Mouse (Mus musculus) limb, embryonic 15.5 days (tissue): ENCODE measurements around the gene Havcr2. TPM values are rescaled to one million over a fixed set of nuclear protein-coding genes. Genes with fewer than 3 reads are reported as not detected.
"Not testable (repeated sequence)": the region's sequence is repeated elsewhere in the genome, so short reads cannot be mapped to it uniquely, and the experiment has no call there.

Source experiments
- ATAC-seq: fragments of 200-750 bp; cut with Nextera tagmentation; 2 replicates; pipeline ENCODE4 v1.8.0; 2017; ENCODE audit warnings: low read depth, moderate TSS enrichment; ENCODE audit not compliant: insufficient number of reproducible peaks, low FRiP score, low TSS enrichment
- H3K27ac ChIP-seq: fragments of 300-500 bp; sonication (generic); 2 replicates; pipeline ENCODE4 v1.5.1; 2015; ENCODE audit warnings: moderate library complexity, mild to moderate bottlenecking, inconsistent platforms
- H3K27me3 ChIP-seq: fragments of 300-500 bp; sonication (generic); 2 replicates; pipeline ENCODE4 v1.6.1; 2015; ENCODE audit warnings: inconsistent platforms
- H3K36me3 ChIP-seq: fragments of 300-500 bp; sonication (generic); 2 replicates; pipeline ENCODE4 v1.6.1; 2015; ENCODE audit warnings: inconsistent platforms
- H3K4me1 ChIP-seq: fragments of 300-500 bp; sonication (generic); 2 replicates; pipeline ENCODE4 v1.6.1; 2015; ENCODE audit warnings: inconsistent platforms
- H3K4me2 ChIP-seq: fragments of 300-500 bp; sonication (generic); 2 replicates; pipeline ENCODE4 v1.6.1; 2015; ENCODE audit warnings: mild to moderate bottlenecking, inconsistent platforms
- H3K4me3 ChIP-seq: fragments of 300-500 bp; sonication (generic); 2 replicates; pipeline ENCODE4 v1.5.1; 2015; ENCODE audit warnings: mild to moderate bottlenecking, inconsistent platforms
- H3K9ac ChIP-seq: fragments of 300-500 bp; sonication (generic); 2 replicates; pipeline ENCODE4 v1.6.1; 2015; ENCODE audit warnings: inconsistent platforms
- H3K9me3 ChIP-seq: fragments of 300-500 bp; sonication (generic); 2 replicates; pipeline ENCODE4 v1.6.1; 2016; ENCODE audit warnings: inconsistent platforms
- WGBS: fragments of 180-500 bp; shearing (Covaris S2); methylation state at CpG from one replicate; pipeline ENCODE4 v1.1.7; 2015; 5-methylcytosine and 5-hydroxymethylcytosine counted together
- polyA plus RNA-seq: library from polyadenylated mRNA; unstranded; fragments of >200 nt; fragmentation: Nextera tagmentation; extraction: Ambion mirVana; gene quantifications from 2 replicates; pipeline ENCODE4 v1.2.1, GENCODE M21; 2015

The Havcr2 gene
- 0.12 and 0.14 TPM in 2 replicates for polyA plus RNA-seq

DNA sequence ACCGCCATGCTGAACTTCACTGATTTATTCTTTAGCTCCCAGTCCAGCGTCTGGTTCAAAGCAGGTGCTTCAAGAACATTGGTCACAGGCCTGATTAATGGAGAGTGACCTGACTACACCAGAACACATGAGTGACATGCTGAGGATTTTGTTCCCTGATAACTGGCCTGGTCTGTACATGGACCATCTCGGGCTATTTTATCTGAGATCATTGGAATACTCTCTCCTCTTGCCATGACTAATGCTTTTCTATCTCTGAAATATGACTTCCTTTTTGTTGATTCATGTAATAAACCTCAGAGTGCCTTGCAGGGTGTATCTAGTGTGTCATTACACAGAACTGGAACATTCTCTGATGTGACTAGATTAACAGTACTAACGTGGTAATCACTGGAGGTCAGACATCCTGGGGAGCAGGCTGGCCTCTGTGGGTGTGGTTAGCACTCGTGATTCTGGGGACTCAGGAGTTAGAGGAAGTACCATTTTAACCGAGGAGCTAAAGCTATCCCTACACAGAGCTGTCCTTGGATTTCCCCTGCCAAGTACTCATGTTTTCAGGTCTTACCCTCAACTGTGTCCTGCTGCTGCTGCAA lies at the start of gene Havcr2:
Gene Havcr2, plus strand, starts transcription at position 483 of the 593 bp plus-strand sequence.
- Histone ChIP-seq H3K27ac (no peak within 1 kb of the TSS), H3K4me3 (no peak within 1 kb of the TSS), H3K9ac (no peak within 1 kb of the TSS), H3K27me3 (no peaks in the 10 kb centered on the region), H3K9me3 (no peaks in the 10 kb centered on the region), H3K4me2 (no peak within 1 kb of the TSS), H3K36me3 (no peaks in the 10 kb centered on the region), H3K4me1 (no peaks in the 10 kb centered on the region)
- ATAC-seq = no peak
- 67% methylated on average over 6 of the region's 6 CpGs for WGBS

DNA sequence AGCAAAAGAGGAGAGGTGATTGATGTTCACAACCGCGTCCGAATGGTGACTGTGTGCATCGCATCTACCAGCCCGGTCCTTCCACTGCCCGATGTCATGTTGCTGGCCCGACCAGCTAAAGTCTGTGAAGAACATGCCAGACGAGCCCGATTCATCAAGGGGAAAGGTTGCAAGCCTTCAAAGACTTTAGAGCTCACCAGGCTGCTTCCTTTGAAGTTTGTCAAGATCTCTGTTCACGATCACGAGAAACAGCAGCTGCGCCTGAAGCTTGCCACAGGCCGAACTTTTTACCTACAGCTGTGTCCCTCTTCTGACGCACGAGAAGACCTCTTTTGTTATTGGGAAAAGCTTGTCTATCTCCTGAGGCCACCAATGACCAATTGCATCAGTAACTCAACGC lies 49.7 kb upstream of the Havcr2 start:
- no peak overlapping the region for H3K9ac ChIP-seq
- H3K27ac ChIP-seq = no peak overlapping the region
- no peak for ATAC-seq
- H3K9me3 ChIP-seq = no peaks in the 10 kb centered on the region
- H3K36me3 ChIP-seq = no peaks in the 10 kb centered on the region
- no peak overlapping the region for H3K4me3 ChIP-seq
- WGBS = 68% methylated on average over 16 of the region's 16 CpGs
- H3K27me3 ChIP-seq = no peaks in the 10 kb centered on the region
- H3K4me1 ChIP-seq = no peaks in the 10 kb centered on the region
- no peak overlapping the region for H3K4me2 ChIP-seq

DNA sequence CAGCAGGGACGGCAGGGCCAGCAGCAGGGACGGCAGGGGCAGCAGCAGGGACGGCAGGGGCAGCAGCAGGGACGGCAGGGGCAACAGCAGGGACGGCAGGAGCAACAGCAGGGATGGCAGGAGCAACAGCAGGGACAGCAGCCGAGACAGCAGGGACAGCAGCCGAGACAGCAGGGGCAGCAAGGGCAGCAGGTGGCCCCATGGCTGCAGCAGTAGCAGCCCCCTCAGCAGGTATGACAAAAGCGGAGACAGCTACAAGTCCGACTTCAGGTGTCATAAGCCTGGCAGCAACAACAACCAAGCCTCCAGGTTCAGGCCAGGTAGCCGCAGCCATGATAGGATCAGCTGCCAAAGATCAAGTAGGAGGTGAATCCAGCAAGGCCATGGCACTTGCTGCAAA lies 48.0 kb upstream of the Havcr2 start:
- Histone ChIP-seq H3K27me3 (no peaks in the 10 kb centered on the region), H3K9me3 (no peaks in the 10 kb centered on the region), H3K4me2 (no peak overlapping the region), H3K27ac (no peak overlapping the region), H3K4me3 (no peak overlapping the region), H3K9ac (no peak overlapping the region), H3K4me1 (no peaks in the 10 kb centered on the region), H3K36me3 (no peaks in the 10 kb centered on the region)
- WGBS = 46% methylated on average over 10 of the region's 10 CpGs
- ATAC-seq = no peak

DNA sequence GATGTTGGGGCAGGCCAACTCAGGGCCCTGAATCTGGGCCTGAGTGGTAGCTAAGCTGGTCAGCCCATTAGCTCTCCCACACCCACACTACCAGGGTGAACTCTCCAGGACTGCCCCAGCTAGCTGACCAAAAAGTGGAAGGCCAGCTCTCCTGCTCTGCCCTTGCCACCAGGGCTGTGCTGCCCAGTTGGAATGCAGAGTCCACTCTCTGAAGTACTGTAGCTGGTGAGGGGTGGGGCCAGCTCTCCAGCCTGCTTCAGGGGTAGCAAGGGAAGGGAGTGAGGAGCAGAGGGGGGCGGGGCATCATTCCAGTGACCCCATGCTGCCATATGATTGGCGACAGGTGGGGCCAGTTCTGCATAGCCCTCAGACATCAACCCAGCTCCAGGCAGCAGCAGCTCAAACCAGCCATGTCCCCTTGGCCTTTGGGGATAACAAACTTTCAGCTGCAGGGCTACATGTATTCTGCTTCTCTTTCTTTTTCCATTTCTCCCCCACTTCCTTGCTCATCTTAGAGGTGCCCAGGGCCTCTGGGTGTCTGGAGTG lies 44.6 kb upstream of the Havcr2 start:
- H3K27ac ChIP-seq = no peak overlapping the region
- H3K36me3 ChIP-seq = no peaks in the 10 kb centered on the region
- H3K9me3 ChIP-seq = no peaks in the 10 kb centered on the region
- H3K27me3 ChIP-seq = no peaks in the 10 kb centered on the region
- H3K4me2 ChIP-seq = no peak overlapping the region
- WGBS = 52% methylated on average over 2 of the region's 2 CpGs
- H3K4me1 ChIP-seq = no peaks in the 10 kb centered on the region
- no peak for ATAC-seq
- H3K4me3 ChIP-seq = no peak overlapping the region
- H3K9ac ChIP-seq = no peak overlapping the region

DNA sequence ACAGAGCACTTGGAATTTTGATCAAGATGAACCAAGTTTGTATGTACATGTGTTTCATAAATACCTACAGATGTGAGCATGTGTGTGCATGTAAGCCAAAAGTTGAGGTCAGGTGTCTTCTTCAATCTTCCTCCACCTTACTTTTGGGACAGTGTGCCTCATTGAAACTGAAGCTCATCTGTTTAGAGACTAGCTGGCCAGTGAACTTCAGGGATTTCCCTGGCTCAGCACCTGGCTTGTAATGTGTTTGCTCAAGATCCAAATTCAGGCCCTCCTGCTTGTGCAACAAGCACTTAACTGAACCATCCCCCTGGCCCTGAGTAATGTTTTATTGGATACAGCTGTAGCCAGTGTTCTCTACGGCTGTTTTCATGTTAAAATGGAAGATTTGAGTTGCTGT lies 36.3 kb upstream of the Havcr2 start:
- Histone ChIP-seq H3K4me2 (no peak overlapping the region), H3K4me1 (no peaks in the 10 kb centered on the region), H3K9me3 (no peaks in the 10 kb centered on the region), H3K9ac (no peak overlapping the region), H3K27ac (0 out of 2 replicates have a peak overlapping the region, but pooled peaks have one; percentile 8), H3K36me3 (no peaks in the 10 kb centered on the region), H3K4me3 (no peak overlapping the region), H3K27me3 (no peaks in the 10 kb centered on the region)
- ATAC-seq = no peak
- WGBS = 23% methylated on average over 1 of the region's 1 CpGs

DNA sequence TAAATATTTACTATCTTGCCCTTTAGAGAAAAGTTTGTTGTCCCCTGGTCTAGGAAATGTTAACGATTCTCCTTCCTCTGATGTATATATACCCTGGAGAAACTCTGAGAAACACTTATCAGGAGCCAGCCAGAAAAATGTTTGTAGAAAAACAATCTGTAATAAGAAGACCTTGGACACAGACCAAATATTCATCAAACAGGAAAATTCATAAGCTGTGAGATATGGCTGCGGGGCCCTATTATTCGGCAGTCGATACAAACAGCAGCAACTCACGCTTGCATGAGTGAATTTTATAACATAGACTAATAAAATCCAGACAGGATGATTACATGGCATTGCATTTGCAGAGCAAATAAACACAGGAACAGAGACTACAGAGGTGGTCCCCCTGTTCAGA lies 35.9 kb upstream of the Havcr2 start:
- H3K4me2 ChIP-seq = no peak overlapping the region
- no peak overlapping the region for H3K4me3 ChIP-seq
- no peaks in the 10 kb centered on the region for H3K9me3 ChIP-seq
- ATAC-seq = no peak
- no peak overlapping the region for H3K9ac ChIP-seq
- H3K27ac ChIP-seq = 0 out of 2 replicates have a peak overlapping the region, but pooled peaks have one; percentile 8
- H3K36me3 ChIP-seq = no peaks in the 10 kb centered on the region
- 29% methylated on average over 5 of the region's 5 CpGs for WGBS
- H3K4me1 ChIP-seq = no peaks in the 10 kb centered on the region
- no peaks in the 10 kb centered on the region for H3K27me3 ChIP-seq

DNA sequence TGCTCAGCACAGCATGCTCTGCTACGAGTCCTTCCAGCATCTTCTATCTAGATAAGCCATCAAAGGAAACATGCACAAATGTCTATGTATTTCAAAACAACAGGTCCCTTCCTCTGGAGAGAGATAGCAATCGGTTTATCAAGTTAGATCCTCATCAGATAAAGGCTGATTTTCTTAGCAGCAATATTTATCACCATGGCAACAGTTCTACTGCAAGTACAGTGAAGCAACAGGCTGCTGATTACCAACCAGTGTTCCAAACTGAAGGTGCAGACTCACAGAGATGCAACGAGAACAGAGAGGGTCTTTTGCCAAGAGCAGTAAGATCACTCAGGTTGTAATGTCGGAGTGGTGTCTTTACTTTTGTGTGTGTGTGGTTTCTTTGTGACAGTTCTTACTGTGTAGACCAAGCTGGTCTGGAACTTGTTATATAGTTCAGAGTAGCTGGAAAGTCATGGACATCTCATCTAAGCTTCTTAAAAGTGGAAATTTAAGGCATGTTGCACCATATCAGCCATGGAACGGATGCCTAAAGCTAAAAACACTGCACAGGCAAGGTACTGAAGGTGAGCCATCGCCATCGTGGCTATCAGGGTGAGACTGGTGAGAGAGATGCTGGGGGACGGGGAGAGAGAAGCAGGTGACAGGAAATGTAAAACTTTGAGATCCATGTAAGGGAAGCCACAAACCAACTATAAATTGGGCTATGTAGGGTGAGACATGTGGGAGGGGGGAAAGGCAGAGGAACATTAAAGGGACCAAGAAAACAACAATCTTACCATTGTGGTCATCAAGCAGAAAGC lies 33.4 kb upstream of the Havcr2 start:
- 68% methylated on average over 8 of the region's 8 CpGs for WGBS
- no peaks in the 10 kb centered on the region for H3K27me3 ChIP-seq
- H3K9ac ChIP-seq = no peak overlapping the region
- no peak overlapping the region for H3K4me2 ChIP-seq
- no peak for ATAC-seq
- no peaks in the 10 kb centered on the region for H3K9me3 ChIP-seq
- no peak overlapping the region for H3K4me3 ChIP-seq
- H3K36me3 ChIP-seq = no peaks in the 10 kb centered on the region
- no peak overlapping the region for H3K27ac ChIP-seq
- H3K4me1 ChIP-seq = no peaks in the 10 kb centered on the region

DNA sequence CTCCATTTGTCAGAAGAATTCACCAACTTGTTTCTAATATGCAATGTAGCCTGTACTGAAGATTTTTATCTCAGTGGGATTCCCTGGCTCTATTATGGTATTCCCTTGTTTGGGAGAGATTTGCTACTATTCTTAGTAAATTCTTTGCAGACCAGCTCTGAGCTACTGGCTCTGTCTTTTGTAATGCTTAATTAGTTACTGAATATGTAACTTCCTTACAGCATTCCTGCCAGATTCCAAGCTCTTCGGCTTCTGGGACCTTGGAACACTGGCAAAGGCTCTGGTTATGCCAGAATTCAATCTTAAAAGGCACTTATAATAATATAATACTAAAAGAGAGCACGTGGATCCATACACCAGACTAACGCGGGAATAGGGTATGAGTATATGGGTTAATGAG lies 26.6 kb upstream of the Havcr2 start:
- not testable (repeated sequence) for H3K9me3 ChIP-seq, H3K4me3 ChIP-seq, H3K9ac ChIP-seq, H3K4me1 ChIP-seq, H3K27me3 ChIP-seq, ATAC-seq, H3K4me2 ChIP-seq, H3K27ac ChIP-seq, H3K36me3 ChIP-seq
- 27% methylated on average over 4 of the region's 4 CpGs for WGBS

DNA sequence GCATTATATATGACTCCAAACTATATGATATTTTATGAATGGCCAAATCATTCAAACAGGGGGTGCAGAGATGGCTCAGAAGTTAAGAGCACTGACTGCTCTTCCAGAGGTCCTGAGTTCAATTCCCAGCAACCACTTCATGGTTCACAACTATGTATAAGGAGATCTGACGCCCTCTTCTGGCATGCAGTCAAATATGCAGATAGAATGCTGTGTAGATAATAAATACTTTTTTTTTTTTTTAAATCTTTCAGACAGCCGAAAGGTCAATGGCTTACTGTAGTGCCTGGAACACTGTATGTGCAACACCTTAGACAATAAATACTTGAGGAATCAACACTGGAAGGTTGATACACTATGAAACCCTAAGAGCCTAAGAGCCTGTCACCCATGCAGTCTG lies 24.6 kb upstream of the Havcr2 start:
- ATAC-seq = no peak
- no peak overlapping the region for H3K4me2 ChIP-seq
- no peak overlapping the region for H3K9ac ChIP-seq
- no peaks in the 10 kb centered on the region for H3K27me3 ChIP-seq
- H3K9me3 ChIP-seq = no peaks in the 10 kb centered on the region
- H3K4me1 ChIP-seq = no peaks in the 10 kb centered on the region
- WGBS = 78% methylated on average over 2 of the region's 2 CpGs
- no peak overlapping the region for H3K4me3 ChIP-seq
- no peak overlapping the region for H3K27ac ChIP-seq
- no peaks in the 10 kb centered on the region for H3K36me3 ChIP-seq

DNA sequence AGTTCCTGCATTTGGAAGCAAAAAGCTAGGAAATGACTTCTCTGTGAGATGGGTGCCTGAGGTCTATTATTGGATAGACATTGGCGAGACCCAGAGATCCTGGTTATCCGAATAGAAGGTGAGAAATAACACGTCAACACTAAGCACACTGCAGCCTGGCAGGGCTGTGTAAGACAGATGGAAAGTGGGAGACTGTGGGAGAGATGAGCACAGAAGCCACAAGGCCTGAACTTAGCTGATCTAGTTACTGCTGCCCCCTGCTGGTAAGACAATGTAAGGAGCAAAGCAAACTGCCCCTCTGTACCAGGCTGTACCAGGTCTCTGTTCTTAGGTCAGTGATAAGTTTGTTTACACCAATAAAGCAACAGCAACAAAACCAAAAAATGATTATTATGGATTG lies 23.6 kb upstream of the Havcr2 start:
- H3K4me3 ChIP-seq = no peak overlapping the region
- WGBS = 18% methylated on average over 3 of the region's 3 CpGs
- no peak overlapping the region for H3K9ac ChIP-seq
- H3K4me2 ChIP-seq = no peak overlapping the region
- H3K27me3 ChIP-seq = no peaks in the 10 kb centered on the region
- H3K27ac ChIP-seq = no peak overlapping the region
- no peaks in the 10 kb centered on the region for H3K9me3 ChIP-seq
- no peaks in the 10 kb centered on the region for H3K36me3 ChIP-seq
- ATAC-seq = no peak; the same call in 1 of the 2 replicates
- H3K4me1 ChIP-seq = no peaks in the 10 kb centered on the region

DNA sequence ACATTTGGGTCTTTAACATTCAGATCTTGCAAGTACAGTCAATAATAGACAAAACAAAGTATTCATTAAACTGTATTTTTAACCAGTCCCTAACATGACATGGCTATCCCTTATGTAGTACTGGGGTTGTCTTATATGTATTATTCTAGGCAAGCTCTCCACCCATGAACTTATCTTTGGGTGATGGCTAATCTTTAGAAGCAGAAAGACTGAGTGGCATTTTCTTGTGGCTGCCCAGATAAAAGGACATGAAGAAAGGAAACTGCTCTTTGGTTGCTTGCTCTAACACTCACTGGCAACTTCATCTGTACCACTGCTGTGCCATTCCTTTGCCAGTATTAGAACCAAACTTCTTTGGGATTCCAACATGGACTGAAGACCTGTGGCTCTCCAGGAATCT lies 19.4 kb upstream of the Havcr2 start:
- no peaks in the 10 kb centered on the region for H3K27me3 ChIP-seq
- H3K9me3 ChIP-seq = no peaks in the 10 kb centered on the region
- no peak for ATAC-seq
- no peak overlapping the region for H3K9ac ChIP-seq
- peaks cover 1% of the 10 kb centered on the region; the same call in 1 of the 2 replicates for H3K36me3 ChIP-seq
- peaks cover 3% of the 10 kb centered on the region for H3K4me1 ChIP-seq
- no peak overlapping the region for H3K4me2 ChIP-seq
- no peak overlapping the region for H3K4me3 ChIP-seq
- H3K27ac ChIP-seq = no peak overlapping the region

DNA sequence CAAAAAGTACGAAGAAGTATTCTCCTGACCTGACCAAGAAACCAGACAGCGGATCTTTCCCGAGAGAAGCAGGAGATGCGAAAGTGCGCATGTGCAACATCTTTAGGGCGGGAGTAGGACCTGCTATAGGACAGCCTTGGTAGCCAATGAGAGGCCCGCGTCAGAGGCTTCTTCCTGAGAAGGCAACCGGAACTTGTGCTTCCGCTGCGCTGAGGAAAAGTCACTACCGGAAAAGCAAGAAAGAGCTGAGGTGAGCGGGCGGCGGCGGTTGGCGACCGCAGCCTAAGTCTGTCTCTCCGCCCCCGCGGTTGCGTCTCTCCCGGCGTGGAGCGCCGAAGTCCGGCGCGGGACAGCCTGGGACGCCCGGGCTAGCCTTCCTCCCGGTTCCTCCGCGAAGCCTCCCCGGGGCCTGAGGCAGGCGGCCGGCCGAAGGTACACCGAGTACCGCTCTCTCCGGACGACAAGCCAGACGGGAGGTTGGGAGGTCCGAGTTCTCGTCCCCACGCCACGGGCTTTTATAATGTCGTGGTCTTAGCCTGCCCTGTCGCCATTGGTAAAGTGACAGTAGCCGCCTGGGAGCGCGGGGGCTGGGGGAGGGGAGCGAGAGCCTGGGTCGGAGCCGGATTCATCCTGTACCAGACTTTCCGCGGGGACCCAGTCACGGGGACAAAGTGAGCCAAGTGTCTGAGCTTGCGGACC lies 17.8 kb upstream of the Havcr2 start, which contains the start of gene Med7:
Gene Med7, plus strand, starts transcription at position 166 of the 699 bp plus-strand sequence.
- Histone ChIP-seq H3K4me2 (peak within 1 kb of the TSS; percentile 66), H3K9ac (peak within 1 kb of the TSS; percentile 67), H3K4me1 (peaks cover 3% of the 10 kb centered on the region), H3K36me3 (peaks cover 11% of the 10 kb centered on the region; the same call in 1 of the 2 replicates), H3K27ac (peak within 1 kb of the TSS; percentile 86), H3K4me3 (peak within 1 kb of the TSS; percentile 68), H3K9me3 (no peaks in the 10 kb centered on the region), H3K27me3 (no peaks in the 10 kb centered on the region)
- under 1% methylated on average over 59 of the region's 59 CpGs for WGBS
- ATAC-seq = peak; percentile 96
